Mouse (Mus musculus): Measurements from ENCODE around the gene Muc1.

Gene Muc1

DNA sequence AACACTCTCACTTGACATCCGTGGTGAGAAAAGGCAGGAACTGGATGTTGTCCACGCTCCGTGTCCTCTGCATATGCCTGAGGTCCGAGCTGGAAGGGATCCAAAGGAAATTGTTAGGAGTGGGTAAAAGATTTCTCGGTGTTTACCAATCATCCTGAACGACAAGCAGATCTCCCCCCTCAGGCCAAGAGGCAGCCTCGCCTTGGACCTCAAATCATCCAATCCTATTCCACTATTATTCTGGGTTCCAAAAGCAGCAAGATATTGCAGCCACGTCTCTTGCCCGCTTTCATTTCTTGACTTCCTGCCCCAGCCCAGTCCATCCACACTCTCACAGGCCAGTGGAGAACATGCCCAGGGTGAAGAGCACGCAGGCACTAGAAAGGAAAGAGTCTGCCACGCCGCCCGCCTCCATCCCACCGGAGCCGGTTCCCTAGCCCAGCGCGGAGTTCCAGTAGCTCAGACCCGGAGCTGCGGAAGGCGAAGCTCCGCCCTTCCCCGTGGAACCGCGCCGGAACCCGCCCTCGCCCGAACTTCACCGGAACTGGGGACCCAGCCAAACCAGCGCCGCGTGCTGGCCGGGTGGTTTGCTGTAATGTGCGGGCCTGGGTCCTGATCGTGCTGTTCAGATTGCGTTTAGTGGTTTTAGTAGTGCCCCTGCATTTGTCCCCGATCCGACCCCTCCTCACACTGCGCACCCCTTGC, 41.3 kb downstream of the Muc1 start, which contains the start of gene Slc50a1:
TSS of gene Slc50a1 (minus strand) at position 520 of the 705 bp plus-strand sequence.
- DNase-seq (ENCODE audit: low spot score) = peak; percentile 61

DNA sequence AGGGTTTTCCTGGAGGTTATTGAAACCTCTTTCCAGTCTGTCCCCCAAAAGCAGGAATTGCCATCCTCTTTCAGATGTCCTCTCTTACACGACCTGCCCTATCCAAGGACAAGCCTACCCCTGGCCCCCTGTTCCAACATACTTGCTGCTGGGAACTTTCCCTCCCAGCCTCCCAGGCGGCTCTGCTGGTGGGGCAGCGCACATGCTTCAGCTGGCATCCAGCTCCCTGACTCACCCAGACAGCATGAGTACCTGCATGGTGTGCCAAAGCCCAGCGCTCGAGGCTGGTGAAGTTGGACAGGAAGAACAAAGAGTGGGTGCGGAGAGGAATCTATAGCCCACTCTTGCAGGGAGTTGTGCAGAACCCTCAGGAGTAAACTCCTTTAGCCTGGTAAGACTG, 42.0 kb downstream of the Muc1 start:
- peak; percentile 37 for DNase-seq (ENCODE audit: low spot score)

DNA sequence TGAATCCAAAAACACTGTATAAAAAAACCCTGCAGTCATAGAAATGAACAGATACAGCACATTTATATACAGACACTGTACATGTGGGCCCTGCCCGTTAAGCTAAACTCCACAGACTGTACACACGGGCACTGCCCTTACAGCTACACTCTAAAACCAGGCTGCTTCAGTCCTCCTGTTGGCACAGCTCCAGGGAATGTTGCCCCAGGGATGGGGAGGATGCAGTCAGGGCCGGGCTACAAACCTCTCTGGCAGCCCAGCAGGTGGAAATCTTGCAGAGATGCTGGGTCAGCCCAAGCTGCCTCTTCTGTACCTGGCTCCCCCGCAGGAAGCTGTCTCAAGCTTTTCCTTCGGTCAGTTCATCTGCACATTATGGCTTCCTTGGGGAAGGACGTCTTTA, 42.9 kb downstream of the Muc1 start:
- peak; percentile 80 for DNase-seq (ENCODE audit: low spot score)

DNA sequence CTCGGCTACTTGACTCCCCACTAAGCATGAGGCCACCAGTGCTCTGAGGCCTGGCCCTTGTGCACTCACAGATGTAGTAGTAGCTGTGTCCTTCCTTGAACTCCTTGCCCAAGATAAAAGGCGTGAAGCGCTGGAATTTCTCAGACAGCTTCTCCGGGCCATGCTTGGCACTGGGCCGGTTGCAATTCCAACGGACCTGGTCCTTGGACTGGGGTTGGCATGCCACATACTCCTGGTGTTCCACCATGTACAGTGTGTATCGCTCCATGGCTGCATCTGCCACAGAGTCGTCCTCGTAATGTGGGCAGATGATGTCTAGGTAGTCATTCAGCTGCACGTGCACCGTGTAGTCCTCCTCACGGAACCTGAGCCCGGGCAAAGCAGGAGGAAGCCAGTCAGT, 47.2 kb downstream of the Muc1 start:
- DNase-seq (ENCODE audit: low spot score) = no peak

- DNase-seq (ENCODE audit: low spot score) = no peak
Observed at GRCm38 (mm10) chr3:89277281-89278021, 48.6 kb downstream of the Muc1 start.

DNA sequence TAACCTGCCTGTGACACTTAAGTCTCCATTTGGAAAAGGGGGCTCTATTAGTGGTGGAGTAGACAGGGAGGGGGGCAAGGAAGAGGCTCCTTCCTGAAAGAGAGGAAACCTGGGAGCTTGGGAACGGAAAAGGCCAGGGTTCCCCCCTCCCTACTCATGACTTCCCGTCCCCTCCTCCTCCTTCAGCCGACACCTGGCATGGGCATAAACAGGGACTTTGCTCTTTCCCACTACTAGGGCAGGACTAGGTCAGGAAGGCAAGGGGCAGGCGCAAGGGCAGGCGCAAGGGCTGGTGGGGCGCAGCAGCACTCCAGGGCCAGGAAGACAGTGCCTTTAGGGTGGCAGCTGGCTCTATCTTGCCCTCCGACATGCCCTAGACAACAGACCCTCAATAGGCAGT, 49.2 kb downstream of the Muc1 start:
- DNase-seq (ENCODE audit: low spot score) = no peak

- DNase-seq (ENCODE audit: low spot score) = no peak
Observed at GRCm38 (mm10) chr3:89278643-89279042, 49.8 kb downstream of the Muc1 start.

DNA sequence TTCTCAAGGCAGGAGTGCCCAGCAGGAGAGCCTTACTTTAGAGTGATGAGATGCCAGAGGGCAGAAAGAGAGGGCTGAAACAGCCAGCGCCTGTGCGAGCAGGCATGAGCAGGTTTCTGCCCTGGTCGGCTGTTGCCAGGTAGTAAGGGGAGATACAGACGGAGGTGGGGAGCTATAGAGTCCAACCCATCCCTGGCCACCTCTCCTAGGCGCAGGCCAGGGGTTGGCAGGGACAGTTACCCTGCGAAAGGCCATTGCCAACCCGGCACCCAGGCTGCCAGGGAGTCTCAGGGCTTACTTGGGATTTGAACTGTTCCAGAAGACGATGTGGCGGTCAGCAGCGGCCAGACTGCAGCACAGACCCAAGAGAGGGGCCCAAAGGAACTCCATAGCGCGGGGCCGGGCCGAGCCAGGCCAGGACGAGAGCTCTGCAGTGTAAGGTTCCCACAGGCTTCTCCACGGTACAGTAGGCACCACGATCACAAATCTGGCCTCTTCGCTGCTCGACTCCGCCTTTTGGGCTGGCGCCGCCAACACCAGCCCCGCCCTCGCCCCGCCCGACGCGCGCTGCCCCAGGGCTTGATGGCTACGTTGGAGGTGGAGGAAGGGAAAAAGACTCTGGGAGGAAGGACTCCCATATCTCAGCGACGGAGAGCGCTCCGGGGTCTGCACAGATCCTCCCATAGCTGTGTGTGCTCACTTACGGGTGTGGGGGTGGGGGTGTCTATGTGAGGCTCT, 50.5 kb downstream of the Muc1 start:
- peak; percentile 86 for DNase-seq (ENCODE audit: low spot score)

- peak; percentile 60 for DNase-seq (ENCODE audit: low spot score)
Observed at GRCm38 (mm10) chr3:89280050-89280605, 51.3 kb downstream of the Muc1 start.

GRCm38 (mm10) chr3:89280606-89281511, 52.0 kb downstream of the Muc1 start, which contains the start of gene Efna1:
Efna1 (minus strand) TSS chr3:89281142.
- peak; percentile 69 for DNase-seq (ENCODE audit: low spot score)

DNA sequence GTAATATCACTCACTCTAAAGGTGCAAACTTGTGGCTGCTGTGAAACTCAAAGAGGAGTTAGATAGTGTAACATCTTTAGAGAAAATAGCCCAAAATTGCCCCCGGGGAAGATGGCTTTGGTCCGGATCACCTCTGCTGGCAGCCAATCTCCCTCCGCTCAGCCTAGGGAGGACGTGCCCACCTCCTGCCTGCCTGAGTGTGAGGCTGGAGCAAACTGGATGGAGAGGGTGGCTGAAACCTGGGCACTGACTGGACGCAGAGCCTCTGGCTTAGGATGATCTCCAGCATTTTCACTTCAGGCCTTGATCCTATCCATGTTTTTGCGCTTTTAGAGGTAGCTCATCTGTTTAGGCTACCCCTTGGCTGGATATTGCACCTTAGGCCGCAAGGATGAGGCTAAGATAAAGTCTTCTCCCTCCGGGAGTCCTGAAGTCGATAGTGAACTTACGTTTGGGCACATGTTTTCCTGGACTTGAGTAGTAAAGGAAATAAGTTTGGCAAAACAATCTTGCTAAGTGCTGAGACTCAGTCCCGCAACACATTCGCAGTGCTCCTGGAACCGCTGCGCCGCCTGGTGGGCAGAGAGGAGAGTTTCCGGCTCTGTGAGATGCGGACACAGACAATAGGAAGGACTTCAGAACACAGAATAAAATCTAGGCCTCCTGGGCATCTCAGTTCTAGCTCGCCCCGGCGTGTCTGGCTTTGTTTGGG, 52.9 kb downstream of the Muc1 start:
- peak; percentile 91 for DNase-seq (ENCODE audit: low spot score)

DNA sequence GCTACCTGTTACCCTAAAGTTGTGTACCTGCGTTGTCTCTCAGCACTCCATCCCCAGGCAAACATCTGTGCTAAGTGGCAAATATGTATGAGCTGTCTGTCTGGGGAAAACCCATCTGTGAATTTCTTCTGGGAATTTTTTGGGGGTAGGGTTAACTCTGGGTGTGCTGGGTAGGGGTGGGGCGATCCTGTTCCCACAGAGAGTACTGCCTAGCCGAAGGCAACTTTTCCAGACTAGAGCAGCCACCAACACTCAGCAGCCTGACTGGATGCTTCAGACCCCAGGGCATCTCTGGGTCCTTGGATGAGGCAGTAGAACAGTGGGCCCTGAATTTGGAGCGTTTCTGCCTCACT, 53.4 kb downstream of the Muc1 start:
- DNase-seq (ENCODE audit: low spot score) = no peak

All from MN1 (cell line).